ENCODE assay signal across 8 mouse cellular contexts in the genomic region with DNA sequence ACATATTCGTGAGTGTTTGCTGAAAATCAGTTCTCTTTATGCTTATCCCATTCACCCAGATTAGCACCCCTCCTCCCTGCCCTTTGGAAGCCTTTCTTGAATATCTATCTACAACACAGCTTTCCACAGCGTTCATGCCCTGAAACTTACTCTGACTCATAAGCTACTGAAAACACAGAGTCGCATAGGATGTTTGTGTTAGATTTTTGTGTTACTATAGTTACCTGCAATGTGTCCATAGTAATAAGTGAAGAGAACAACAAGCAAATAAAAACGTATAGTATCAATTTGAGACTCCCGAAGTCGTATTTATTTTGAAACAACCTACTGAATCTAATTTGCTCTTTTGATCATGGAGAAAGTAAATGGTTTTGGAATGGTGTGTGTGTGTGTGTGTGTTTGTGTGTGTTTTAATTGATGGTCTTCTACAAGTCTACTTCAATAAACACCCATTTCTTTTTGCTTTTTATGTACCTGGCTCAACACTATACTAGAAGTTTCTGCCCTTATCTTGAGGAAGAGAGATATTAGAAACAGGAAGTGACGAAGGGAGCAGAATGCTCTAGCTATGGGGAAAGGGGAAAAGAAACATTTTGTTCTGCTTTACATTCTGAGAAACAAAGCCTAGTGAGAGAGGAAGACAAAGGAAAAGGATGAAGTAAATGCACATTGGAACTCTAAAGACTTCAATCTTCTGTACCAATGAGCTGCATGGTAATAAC. TPM values are rescaled to one million over a fixed set of nuclear protein-coding genes. Genes with fewer than 3 reads are reported as not detected.
DNase-seq lines count a peak whose midpoint lies in the region; ATAC-seq lines count a peak whose summit lies in the region.

No protein-coding gene starts in this region.

- H3K36me3 ChIP-seq in kidney, embryonic 15.5 days = no peaks in the 10 kb centered on the region
- no peaks in the 10 kb centered on the region for H3K36me3 ChIP-seq in hindbrain, embryonic 10.5 days

- WGBS in kidney, embryonic 15.5 days = 40% methylated on average over 7 of the region's 7 CpGs
- 63% methylated on average over 7 of the region's 7 CpGs for WGBS in hindbrain, embryonic 10.5 days

- no peak for ATAC-seq in kidney, embryonic 15.5 days (replicated peaks; ENCODE audit: low FRiP score)
- peak; percentile 53 for ATAC-seq in megakaryocyte, adult 5-6 weeks (ENCODE audit: poor library complexity, severe bottlenecking)

- no peak for DNase-seq in kidney, postnatal 14 days
- peak; percentile 54 for DNase-seq in NIH3T3 (ENCODE audit: low read depth)
- no peak for DNase-seq in hindbrain, embryonic 10.5 days (ENCODE audit: low spot score)
- no peak for DNase-seq in ovary, adult 18-20 months (ENCODE audit: low spot score)
- DNase-seq in layer of hippocampus, postnatal 25 days (ENCODE audit: extremely low spot score in 1 of 2, low spot score in 1 of 2) = no peak
- DNase-seq in kidney, postnatal 25 days = no peak

- peak overlapping the region; percentile 64 for H3K4me3 ChIP-seq in kidney, embryonic 15.5 days (replicated peaks)
- peak overlapping the region; percentile 76 for H3K4me3 ChIP-seq in hindbrain, embryonic 10.5 days

- no peak overlapping the region for H3K9ac ChIP-seq in kidney, embryonic 15.5 days

- H3K27ac ChIP-seq in kidney, embryonic 15.5 days = peak overlapping the region; percentile 98
- H3K27ac ChIP-seq in hindbrain, embryonic 10.5 days = peak overlapping the region; percentile 97

- no peaks in the 10 kb centered on the region for H3K9me3 ChIP-seq in kidney, embryonic 15.5 days (replicated peaks)
- no peaks in the 10 kb centered on the region for H3K9me3 ChIP-seq in hindbrain, embryonic 10.5 days

- peaks cover 29% of the 10 kb centered on the region for H3K4me1 ChIP-seq in kidney, embryonic 15.5 days
- H3K4me1 ChIP-seq in hindbrain, embryonic 10.5 days (replicated peaks) = peaks cover 35% of the 10 kb centered on the region

- peak overlapping the region; percentile 66 for H3K4me2 ChIP-seq in kidney, embryonic 15.5 days

- no peaks in the 10 kb centered on the region for H3K27me3 ChIP-seq in kidney, embryonic 15.5 days
- 0 out of 2 replicates have a peak, but pooled peaks cover 4% of the 10 kb centered on the region for H3K27me3 ChIP-seq in hindbrain, embryonic 10.5 days (ENCODE audit: insufficient read depth, poor library complexity, severe bottlenecking)

RNA-seq across cellular contexts. Expression of a gene that starts 5.5 kb away (rescaled TPM):
- polyA plus RNA-seq in kidney, embryonic 15.5 days (2015; fragmentation: Nextera tagmentation; extraction: Ambion mirVana) = 88.5 and 93.2 TPM in 2 replicates
- 72.7 and 92.1 TPM in 2 replicates for polyA plus RNA-seq in hindbrain, embryonic 10.5 days (2016; fragmentation: Nextera tagmentation; extraction: Ambion mirVana)
- total RNA-seq in megakaryocyte, adult 5-6 weeks (2015) = 45.0 and 49.3 TPM in 2 replicates
- total RNA-seq in megakaryocyte, adult 5-6 weeks (2017) = 52.0 and 52.8 TPM in 2 replicates
- 10 to 100 TPM; 68.9 to 74.6 TPM for total RNA-seq in layer of hippocampus, postnatal 25 days (2021)
